Mouse (Mus musculus) cerebellum, adult (tissue): ENCODE measurements at regions not wholly inside any gene's neighbourhood (a gene's known extent, or its start where the extent isn't known, plus 50 kb on each side); places are given as distances from the start of the nearest gene placed in this dataset.
"Not testable (repeated sequence)": the region's sequence is repeated elsewhere in the genome, so short reads cannot be mapped to it uniquely, and the experiment has no call there.

Source experiments
- ATAC-seq: cut with Nextera tagmentation; 2 replicates; pipeline ENCODE4 v1.9.2; 2017; ENCODE audit warnings: mild to moderate bottlenecking, moderate library complexity, mixed read lengths; ENCODE audit not compliant: insufficient number of reproducible peaks, low FRiP score, low TSS enrichment

DNA sequence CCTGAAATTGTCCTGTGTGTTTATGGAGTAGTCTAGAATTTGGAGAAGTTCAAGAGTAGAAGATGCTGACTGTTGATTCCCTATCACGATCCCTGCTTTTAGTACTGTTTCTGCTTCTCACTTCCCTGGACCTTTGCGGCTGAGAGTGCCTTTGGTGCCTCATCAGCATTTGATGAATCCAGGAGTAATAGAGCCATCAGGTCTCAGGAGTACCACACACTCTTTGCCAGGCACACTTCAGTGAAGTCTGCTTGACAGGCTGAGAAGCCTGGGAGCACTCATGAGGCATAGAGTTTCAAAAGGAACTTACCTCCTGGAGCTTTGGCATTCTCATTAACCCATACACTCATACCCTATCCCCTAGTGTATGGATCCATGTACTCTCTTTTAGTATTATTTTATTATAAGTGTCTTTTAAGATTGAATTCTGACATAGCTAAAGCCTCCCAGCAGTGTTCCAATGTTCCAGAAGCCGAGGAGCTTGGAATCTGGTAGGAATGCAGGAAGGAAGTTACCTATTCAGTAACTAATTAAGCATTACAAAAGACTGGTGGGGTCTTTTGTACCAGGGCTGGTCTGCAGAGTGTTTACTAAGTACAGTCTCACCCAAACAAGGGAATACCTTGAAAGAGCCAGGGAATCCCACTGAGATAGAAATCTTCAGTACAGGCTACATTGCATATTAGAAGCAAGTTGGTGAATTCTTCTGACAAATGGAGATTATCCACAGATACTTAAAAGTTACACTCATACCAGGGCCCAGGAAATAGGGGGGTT, 139.7 kb downstream of the Tex13c3 start:
- not testable (repeated sequence) for ATAC-seq

DNA sequence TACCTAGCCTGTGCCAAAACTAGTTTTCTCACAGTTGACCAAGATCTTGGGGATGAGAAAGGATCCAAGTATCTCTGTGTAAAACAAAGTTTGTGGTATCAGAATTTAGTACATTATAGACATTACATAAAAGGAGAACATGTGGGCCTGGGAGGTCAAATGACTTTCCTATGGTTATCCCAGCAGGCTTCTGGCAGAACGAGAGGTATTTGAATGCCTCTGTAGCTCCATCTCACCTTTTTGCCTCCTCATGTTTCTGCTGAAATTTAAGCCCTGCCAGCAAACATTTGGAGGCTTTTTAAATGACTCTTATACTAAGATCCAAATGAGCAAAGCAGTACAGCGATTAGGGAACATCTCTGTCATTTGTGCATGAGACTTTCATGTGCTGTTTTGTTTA, 167.8 kb downstream of the Tex13c3 start:
- ATAC-seq: 0 out of 2 replicates have a peak, but pooled peaks have one; percentile 36

DNA sequence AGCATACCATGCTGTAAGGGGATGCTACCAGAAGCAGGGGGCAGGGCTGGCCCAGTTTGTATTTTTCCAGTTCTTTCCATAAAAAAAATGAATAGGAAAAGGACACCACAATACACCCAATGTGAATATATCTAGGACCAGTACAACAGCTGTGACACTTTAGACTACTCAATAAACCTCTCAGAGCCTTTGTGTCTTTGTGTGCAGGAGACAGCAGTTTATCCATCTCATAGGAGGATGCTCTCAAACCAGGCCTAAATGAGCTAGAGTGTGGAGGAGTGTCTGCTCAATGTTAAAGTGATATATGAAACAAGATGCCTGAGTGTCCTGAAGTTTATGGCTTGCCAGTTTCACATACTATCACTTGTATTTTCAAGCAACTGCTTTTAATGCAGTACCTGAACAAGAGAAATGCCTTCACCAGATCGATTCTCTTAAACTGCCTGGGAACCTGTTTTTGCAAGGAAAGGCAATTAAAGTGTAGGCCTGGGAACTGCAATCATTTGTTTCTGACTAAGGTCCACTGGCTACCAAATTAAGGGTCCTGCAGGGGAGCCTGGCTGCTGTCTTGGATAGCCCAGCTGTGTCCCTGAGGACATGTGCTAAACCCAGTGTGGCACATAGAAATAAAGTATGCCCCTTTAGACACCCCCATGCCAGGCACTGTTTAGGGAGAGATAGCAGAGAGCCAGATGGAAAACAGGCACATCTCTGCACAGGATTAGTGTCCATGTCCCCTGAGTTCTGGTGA, 169.1 kb downstream of the Tex13c3 start:
- peak; percentile 45 for ATAC-seq

DNA sequence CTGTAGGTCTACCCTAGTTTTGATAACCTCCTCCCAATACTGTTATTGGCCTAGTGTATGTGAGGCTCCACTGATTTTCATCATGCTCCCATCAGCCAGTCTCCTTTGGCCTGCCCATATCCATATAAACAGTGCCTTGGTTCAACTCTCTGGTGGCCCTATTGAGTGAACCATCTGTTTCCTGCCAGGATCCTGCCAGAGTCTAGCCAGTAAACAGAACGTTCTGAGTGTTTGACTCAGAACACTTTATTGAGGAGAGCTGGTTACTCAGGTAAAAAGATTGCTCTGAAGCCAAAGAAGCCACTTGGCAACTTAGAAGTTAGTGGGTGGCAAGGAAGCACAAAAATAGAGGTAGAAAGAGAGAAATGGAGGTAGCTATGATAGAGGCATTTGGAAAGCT, 169.7 kb downstream of the Tex13c3 start:
- peak; percentile 90 for ATAC-seq

DNA sequence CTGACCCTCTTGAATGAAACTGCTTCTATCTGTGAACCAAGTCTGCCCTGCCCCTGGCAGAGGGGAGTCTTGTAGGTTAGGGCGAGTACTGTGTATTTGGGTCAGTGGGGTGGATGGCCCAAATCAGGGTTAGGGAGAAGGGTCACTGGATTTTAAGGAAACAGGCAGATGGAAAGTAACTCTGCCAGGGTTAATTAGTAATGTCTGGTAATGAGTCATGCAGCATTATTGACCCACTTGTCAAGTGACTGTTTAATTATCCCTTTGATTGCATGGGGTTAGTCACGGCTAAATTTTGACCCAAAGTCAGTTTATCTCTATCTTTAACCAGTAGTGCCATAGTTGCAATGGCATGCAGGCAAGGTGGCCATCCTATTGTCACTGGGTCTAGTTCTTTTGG, 192.9 kb downstream of the Tex13c3 start:
- ATAC-seq: no peak

DNA sequence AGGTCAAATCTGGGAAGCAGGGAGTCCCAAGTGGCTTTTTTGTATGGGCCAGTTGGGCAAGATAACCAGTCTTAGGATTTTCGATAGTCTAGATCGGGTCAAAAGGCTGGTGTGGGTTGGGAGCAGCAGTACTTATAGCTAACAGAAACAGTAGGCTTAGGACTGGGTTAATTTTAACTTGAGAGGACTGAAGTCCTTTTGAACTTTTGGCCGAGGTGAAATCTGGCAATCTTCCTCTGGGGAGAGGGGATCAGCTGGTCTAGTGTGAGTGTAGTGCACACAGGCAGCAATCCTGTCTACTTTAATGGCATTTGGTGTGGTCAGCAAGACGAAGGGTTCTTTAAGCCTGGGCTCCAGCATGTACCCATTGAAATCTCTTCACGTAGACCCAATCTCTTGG, 194.7 kb downstream of the Tex13c3 start:
- ATAC-seq: no peak

DNA sequence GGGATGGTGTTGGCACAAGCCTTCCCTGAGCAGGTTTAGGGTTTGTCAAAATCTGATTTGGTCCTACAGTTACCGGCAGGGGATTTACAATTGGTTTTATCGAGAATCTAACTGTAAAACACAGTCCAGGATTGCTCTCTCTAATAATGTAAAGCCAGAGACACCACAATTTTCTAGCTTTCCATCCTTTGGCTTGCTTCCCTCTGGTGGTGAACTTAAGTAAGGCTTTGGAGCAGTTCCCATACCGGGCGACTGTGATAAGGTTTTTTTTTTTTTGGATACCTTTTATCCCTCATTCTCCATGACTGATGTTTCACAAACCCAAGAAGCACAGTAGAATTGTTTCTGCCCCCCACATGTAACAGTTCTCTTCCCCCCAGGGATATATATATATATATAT, 195.3 kb downstream of the Tex13c3 start:
- ATAC-seq: no peak

DNA sequence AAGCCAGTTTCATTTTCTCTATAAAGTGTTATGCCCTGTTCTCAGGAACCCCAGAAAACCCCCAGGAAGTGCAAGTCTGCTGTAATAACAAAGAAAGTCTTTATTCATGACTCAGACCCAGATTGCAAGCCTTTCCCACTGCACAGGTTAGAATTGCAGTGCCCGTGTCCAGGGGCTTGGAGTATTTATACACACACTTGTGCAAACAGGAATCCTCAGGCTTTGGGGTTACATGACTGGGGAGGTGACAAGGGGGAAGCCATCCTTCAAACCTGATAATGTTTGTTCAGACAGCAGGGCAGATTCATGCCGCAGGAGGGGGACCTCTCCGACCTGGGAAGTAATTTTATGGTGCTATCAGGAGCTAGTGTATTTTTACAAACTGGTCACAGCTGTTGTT, 198.0 kb downstream of the Tex13c3 start:
- no peak for ATAC-seq

DNA sequence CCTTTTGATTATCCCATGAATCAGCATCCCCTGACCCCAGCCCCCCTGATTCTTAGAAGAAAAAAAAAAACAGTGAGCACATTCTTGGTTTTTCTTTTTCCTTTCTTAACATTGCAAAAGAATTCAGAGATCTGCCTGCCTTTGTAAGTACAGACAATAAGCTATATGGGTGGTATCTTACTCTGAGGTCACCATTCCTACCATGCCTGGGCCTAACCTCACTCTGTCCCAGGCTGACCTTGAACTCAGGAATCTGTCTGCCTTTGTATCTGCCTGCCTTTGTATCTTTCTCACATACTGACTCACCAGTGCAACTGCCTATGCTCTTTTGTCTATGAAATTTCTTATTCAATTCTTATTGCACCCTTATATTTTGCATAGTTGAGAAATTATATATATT, 216.9 kb downstream of the Tex13c3 start:
- no peak for ATAC-seq

DNA sequence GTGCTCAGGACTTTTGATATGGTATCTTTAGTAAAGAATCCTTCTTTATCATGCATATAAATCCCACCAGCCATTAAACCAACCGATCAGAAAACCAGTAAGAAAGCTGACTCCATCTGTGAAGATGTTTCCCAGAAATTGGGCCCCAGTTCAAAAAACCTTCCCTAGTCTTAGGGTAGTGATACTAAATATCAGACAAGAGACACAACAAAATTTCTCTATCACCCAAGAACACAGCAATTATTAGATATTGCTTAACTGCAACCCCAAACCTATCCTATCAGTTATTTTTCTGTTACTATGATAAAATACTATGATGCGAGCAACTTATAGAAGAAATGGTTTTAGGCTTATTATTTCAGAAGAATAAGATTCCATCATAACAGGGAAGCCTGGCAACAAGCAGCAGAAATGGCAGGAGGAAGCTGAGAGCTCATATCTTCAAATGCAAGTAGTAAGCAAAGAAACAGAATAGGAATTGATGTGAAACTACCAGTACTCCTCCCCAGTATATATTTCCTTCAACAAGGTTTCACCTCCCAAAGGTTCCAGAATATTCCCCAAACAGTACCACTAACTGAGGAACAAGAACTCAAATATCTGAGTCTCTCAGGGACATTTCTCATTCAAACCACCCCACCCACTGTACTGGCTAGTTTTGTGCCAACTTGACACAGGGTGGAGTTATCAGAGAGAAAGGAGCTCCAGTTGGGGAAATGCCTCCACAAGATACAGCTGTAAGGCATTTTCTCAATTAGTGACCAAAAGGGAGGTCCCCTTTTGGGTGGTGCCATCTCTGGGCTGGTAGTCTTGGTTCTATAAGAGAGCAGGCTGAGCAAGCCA, 234.1 kb downstream of the Tex13c3 start:
- no peak for ATAC-seq

DNA sequence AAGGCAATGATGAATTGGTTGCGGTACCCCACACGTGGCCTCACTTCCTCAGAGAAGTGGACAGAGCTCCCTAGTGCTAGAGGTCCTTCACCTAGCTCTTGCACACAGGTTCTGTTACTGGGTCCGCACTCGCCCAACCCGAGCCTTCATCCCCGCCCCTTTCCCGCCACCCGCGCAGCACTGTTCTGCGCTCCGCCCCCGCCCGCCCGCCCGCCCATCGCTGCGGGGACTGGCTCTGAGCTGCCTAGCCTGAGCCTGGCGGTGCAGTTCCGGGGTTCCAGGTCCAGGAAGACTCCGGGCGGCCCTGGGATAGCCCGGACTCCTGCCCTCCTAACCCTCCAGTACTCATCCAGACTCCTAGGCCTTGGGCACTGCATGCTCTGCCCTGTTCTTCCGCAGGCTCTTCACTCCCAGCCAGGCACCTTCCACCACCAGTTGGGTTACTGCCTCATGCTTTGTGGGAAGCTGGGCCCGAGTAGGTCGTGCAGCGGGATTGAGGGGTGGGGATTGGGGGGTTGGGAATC, 243.3 kb downstream of the Tex13c3 start:
- ATAC-seq: peak; percentile 93

DNA sequence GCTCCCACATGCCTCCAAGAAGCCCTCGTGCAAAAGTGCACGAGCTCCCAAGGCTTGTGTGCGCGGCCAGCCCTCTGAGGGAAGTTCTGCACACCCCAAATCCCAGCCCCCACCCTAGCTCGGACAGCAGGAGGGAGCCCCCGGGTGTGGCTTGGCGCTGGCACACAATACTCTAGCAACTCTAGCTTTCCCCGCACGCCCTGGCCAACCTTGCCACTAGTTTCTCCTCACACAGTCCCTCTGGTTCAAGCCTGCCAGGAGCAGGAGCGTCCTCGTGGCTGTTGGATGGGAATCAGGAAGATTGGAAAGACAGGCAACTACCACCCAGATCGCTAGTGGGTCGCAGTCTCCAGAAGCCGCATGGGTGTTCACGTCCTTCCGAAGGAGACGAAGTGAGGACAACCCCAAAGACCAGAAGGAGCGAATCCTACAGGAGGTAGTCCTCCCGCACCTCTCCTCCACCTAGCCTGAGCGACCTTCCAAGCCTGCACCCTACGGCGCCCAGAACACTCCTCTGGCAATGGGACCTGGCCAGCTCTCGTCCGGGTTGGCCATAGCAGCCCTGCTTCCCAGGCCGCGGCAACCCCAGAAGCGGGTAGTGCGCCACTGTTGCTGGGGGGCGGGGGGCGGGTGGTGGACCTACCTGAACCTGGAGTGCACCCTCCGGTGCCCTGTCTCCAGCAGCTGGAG, 243.9 kb downstream of the Tex13c3 start:
- peak; percentile 80 for ATAC-seq

DNA sequence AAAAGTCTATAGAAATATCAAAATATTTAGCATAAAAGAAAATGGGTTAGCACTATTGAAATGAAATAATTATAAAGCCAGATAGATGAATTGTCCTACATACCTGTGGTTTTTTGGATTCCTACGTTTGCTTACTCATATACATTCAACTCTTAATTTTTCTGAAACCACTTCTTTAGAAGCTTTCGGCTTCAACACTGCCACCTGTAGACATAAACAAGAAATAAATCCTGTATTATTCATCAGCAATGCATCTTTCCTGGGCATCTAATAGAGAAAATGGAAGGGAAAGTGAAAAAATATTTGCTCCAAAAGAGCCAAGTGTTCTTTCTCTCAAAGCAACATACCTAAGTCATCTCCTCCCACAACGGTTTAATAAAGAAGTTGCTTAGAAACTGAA, 245.7 kb downstream of the Tex13c3 start:
- no peak for ATAC-seq

DNA sequence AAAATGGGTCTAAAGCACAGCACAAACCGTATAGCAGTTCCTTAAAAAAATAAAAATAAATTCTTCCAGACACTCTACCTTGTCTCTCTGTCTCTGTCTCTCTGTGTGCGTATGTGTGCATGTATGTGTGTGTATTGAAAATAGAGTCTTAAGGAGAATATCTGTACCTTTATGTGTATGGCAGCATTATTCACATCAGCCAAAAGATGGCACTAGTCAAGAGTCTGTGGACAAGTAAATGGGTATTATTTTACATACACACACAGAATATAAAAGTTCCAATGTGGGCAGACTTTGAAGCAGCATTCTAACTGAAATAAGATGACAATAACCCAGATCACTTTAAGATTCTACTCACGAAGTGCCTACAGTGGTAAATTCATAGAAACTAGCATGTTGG, 249.3 kb downstream of the Tex13c3 start:
- ATAC-seq: no peak

DNA sequence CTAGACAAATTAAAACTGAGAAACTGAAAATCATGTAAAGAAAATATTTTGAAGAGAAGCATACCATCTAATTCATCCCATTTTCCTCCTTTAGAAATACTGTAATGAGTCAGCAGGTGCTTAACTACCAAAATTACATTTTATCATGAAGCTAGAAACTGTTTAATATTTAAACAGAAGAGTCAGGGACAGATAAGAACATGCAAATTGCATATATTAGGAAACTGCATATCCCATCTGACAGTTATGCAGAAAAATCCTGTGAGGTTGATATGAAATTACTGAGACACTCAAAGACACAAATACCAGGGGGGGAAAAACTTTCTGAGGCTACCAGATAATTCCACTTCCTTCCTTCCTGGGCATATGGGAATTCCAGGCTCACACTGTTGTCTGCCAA, 257.8 kb downstream of the Tex13c3 start:
- ATAC-seq: no peak

DNA sequence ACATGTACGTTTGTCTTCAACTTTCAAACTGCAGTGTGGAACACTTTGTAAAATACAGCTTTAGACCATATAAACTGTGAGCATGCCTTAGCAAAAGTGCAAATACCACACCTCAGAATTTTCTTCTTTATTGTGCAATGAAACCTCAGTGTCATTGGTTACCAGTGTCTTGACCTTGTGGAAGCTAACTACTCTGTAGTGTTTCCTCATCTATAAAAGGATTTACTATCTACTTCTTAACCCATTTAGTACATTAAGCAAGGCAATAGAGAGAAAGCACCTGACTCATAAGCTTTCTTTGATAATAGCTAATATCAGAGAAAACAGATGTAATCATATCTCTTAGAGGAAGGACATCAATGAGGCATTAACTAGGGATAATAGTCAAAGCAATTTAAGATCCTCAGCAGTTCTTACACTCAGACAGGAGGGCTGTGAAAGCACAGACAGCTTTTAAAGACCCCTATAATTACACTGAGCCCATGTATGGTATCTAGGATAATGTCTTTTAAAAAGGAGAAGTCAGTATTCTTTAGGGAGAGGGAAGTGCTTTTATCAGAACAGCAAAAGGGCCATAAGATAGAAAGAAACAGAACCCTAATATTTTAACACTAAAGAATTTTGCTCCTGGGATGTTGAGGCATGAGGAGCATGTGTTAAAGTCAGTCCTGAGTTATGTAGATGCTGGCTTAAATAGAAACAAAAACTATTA, 260.2 kb downstream of the Tex13c3 start:
- ATAC-seq: no peak

DNA sequence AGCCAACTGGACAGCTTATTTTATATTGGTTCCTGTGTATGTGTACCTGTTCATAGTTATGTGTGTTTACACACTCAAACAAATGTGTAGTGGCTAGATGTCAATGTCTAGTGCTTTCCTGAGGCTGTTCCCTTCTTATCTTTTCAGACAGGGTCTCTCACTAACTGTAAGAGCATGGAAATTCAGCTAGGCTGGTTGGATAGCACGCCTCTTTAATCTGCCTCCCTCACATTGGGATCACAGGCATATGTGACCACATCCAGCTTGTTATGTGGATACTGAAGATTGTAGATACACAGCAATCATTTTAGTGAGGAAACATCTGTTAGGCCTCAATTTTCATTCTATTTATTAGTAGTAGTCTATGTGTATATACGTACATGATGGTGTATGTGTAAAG, 261.4 kb downstream of the Tex13c3 start:
- ATAC-seq: no peak

DNA sequence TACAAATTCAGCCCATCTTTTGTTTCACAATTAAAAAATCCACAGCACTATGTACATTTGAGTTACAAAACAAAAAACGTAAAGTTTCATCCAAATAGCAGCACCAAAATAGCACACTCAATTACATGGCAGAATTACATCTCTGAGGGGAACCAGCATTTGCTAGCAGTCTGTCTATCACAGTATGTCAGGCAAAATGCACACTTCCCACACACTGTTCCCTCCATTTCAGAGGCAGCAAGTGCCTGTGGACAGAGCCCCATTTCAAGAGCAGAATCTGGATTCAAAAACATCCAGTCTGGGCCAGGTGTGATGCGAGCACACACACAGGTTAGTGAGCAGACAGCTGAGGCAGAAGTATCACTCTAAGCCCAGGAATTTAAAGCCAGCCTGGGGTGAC, 261.8 kb downstream of the Tex13c3 start:
- ATAC-seq: no peak

DNA sequence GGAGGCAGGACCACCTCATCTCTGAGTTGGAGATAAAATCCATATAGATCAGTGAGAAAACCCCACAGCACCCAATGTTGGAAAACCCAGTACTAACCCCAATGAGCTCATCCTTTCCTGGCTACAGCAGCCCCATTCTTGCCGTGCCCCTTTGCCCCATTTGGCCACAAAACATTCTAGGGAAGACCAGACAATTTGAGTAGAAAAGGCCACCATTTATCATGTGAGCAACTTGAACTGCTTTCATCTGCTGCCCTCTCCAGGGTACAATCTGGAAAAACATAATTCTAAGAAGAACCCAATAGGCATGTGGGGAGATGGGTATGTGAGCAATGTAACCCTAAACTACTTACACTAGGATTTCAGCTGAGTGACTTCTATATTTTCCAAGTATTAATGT, 274.7 kb downstream of the Tex13c3 start:
- no peak for ATAC-seq

DNA sequence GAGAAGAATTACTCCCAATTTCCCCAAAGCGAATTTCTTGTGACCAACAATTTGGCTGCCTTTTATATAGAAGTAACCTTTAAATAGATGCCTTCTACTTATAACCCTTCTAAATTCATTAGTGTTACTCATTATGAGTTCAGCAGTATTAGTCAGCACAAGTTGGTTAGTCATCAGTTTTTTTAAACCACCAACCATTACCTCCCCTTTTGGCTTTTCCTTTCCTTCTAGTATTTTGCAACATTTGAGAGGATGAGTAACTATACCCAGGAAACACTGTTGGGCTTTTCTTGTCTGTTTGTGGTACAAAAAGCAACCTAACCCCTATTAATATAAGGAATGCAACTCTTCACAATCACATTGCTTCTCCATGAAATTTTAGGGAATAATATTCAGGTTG, 278.6 kb downstream of the Tex13c3 start:
- no peak for ATAC-seq
